Mouse (Mus musculus) brain, adult 2 months (tissue): Measurements from ENCODE around the gene Iqgap1.

ENCODE experiments used
- DNase-seq: peaks from one replicate; pipeline ENCODE4 v3.0.0; 2011; ENCODE audit warnings: low read depth, low spot score

Iqgap1 gene

DNA sequence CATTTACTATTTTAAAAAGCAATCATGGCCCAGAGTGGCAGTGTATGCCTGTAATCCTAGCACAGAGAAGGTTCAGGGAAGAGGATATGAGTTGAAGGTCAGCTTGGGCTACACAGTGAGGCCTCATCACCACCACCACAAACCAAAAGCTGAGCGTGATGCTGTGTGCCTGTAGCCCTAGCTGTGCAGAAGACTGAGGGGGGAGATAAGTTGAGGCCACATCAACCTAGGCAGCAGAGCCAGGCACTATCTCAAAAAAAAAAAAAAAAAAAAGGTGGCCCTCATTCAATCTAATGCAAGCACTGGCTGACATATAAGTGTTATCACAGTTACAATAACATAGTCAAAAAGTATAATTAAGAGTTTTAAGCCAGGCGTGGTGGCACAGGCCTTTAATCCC lies 106.7 kb downstream of the Iqgap1 start:
- no peak for DNase-seq

DNA sequence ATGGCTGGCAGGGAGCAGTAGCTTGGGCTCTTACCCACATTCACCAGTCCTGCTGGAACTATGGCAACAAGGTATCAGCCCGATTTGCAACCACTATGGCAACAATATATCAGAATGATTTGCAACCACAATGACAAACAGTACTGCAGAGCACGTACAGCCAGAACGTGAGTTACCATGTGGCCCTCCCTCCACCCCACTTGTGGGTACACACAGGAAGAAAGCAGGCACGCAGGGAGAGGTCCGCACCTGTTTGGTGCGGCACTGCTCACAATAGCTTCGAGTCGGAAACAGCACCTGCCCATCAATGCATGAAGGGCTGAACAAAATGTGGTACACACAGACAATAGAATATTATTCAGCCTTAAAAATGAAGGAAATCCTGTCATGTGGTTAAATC lies 107.3 kb downstream of the Iqgap1 start:
- DNase-seq, result no peak

- no peak for DNase-seq
Measured at GRCm38 (mm10) chr7:80716758-80717157, 109.0 kb downstream of the Iqgap1 start.

DNA sequence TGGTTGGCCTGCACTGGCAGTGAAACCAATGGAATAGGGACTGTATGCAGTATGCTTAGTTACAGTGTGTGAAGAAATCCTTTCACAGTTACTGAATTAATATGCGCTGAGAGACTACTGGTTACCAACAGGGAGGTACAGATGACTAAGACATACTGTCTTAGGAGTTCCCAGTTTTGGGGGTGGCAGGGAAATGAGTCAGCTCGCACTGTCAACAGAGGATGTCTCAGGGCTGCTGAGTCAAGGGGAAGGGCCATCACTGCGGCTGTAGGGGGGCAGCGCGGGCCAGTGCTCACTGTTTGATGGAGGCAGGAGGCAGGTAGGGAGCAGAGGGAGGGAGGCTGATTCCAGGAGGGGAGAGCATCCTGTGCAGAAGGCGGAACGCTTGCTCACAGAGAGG lies 110.5 kb downstream of the Iqgap1 start:
- peak; percentile 89 for DNase-seq

DNA sequence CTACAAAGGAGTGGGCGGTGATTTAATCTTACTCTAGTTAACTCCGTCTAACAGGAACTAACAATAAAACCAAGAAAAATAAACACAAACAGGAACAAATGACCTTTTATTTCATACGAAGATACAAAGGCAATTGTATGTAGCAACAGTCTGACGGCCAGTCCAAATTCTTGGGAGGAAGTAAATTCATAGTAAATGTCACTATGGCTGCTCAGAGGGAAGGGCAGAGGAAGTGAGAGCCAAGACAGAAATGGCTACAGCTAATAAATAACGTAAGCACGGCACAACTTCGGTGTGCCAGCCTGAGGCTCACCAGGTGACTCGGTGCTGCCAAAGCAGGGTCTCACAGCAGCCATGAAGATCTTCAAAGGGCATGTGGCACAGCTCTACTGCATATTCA lies 114.3 kb downstream of the Iqgap1 start:
- DNase-seq, result no peak

GRCm38 (mm10) chr7:80710333-80710732 lies 115.4 kb downstream of the Iqgap1 start:
- no peak for DNase-seq

DNA sequence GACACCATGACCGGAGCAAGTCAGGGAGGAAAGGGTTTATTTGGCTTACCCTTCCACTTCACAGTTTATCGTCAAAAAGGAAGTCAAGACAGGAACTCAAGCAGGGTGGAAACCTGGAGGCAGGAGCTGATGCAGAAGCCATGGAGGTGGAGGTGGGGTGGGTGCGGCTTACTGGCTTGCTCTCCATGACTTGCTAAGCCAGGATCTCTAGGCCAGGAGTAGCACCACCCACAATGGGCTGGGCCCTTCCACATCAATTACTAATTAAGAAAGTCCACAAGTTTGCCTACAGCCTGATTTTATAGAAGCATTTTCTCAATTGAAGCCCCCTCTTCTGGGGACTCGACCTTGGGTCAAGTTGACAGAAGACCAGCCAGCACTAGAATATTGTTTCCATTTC lies 121.7 kb downstream of the Iqgap1 start:
- DNase-seq, result no peak

GRCm38 (mm10) chr7:80702510-80702909 lies 123.3 kb downstream of the Iqgap1 start:
- DNase-seq, result no peak

GRCm38 (mm10) chr7:80699709-80700108 lies 126.1 kb downstream of the Iqgap1 start:
- DNase-seq, result no peak

GRCm38 (mm10) chr7:80698940-80699339 lies 126.8 kb downstream of the Iqgap1 start:
- no peak for DNase-seq

GRCm38 (mm10) chr7:80697859-80698258 lies 127.9 kb downstream of the Iqgap1 start:
- DNase-seq, result no peak

DNA sequence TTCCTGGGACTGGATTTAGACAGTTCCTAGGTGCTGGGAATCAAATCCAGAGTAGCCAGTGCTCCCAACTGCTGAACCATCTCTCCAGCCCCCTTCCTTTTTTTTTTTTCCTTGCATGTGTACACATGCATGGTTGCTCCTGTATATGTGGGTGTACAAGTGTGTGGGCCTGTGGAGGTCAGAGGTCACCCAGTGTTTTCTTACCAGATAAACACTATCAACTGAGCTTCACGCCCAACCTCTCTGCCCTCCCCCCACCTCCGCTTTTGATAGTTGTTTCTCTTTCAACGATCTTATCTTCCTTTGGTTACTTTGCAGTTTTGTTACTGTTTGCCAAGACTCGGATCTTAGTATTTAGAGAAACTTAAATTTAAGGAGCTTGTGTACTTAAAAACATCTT lies 128.9 kb downstream of the Iqgap1 start:
- no peak for DNase-seq

DNA sequence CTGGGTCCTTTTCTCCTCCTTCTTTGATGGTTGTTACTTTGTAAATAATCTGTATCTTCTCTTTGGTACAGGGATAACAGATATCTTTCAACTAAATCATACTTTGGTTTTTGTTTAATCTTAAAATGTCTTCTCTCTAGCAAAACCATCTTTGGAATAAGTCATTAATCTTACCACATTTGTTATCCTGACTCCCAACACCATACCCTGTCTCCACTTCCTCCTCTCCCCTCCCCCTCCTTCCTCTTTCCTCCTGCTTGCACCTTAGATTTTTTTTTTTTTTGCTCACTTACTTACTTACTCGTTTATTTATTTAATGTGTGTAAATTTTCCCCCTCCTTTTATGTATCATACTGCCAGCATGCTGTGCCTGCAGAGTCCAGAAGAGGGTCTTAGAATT lies 129.4 kb downstream of the Iqgap1 start:
- DNase-seq, result no peak

DNA sequence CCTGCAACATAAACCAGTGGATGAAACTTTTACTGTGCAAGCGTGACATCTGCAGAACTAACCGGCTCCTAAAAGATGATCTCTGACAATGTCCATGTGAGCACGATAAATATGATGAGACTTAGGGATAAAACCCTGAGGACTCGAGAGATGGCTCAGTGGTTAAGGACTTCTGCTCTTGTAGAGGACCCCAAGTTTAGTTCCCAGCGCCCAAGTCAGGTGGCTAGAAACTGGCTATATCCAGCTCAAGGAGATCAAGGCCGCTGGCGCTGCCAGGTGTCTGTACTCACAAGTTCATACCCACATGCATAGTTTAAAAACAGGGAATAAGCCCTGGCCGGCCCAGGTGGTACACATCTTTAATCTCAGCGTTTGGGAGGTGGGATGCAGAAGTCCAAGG lies 133.3 kb downstream of the Iqgap1 start:
- DNase-seq, result no peak

GRCm38 (mm10) chr7:80691131-80691530 lies 134.6 kb downstream of the Iqgap1 start:
- peak; percentile 90 for DNase-seq

DNA sequence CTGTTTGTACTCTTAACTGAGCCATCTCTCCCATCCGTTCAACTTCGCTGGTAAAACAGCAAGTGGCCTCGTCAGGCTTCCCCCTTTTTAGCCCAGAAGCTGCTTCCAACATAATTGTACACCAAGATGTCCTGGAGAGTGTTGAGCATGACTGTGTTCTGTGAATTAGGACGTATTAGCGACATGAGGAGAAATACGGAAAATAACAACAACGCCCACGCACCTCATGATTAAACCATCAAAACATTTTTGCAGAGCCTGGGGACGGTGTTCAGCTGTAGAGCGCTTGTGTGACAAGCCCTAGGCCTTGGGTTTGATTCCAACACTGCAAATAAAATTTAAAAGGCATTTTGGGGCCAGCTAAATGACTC lies 136.6 kb downstream of the Iqgap1 start:
- DNase-seq, result peak; percentile 67

- DNase-seq, result peak; percentile 77
Measured at GRCm38 (mm10) chr7:80688556-80689220, 137.1 kb downstream of the Iqgap1 start, which contains the start of gene Crtc3. Gene Crtc3 (minus strand): TSS chr7:80688877.

DNA sequence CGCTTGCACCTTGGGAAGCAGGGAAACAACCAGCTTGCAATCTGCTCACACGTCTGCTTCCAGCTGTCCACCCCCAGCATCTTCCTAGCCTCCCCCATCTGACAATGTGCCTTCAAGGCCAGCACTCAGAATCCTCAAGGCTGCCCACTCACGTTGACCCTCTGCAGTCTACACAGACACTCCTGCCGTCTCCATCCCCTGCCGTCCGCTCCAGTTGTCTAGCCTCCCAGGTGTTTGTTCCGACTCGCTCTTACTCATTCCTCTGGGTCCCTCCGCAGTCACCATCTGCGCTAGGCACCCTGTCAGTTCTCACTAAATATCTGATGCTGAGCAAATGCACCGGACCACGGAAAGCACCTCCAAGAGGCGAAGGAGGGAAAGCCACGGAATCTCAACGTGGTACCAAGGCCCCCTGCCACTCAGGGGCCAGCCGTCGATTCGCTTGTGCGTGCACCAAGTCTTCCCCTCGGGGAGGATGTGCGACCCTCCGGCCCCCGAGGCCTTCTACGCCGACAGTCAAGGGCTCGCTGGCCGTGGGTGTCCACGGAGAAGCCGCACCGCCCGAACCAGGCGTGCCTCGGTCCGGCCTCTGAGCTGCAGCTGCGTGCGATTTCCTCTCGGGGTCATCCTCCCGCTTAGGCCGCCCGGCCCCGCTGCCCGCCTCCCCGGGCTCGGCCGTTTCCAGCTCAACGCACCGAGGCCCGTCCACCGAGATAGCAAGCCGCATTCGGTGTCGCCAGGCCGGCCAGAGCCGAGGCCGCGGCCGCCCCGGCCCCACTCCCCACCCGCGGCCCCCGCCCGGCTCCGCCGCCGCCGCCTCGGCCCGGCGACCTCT lies 137.8 kb downstream of the Iqgap1 start:
- peak; percentile 89 for DNase-seq

- no peak for DNase-seq
Measured at GRCm38 (mm10) chr7:80685639-80686038, 140.1 kb downstream of the Iqgap1 start.

DNA sequence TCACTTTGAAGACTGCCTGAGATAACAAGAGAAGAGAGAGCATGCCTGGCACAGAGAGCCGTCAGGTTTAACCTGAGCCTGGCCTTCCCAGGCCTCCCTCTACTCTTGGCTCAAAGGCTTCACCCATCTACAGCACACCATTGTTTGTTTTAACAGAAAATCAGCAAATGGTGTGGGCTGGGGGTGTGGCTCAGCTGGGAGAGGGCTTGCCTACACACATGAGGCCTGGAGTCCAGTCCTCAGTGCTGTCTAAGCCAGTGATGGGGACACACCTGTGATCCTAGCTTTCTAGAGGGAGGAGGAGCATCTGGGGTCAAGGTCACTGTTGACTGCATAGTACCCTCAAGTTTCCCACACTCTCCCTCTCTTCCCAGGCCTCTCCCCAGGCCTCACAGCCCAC lies 143.1 kb downstream of the Iqgap1 start:
- no peak for DNase-seq

DNA sequence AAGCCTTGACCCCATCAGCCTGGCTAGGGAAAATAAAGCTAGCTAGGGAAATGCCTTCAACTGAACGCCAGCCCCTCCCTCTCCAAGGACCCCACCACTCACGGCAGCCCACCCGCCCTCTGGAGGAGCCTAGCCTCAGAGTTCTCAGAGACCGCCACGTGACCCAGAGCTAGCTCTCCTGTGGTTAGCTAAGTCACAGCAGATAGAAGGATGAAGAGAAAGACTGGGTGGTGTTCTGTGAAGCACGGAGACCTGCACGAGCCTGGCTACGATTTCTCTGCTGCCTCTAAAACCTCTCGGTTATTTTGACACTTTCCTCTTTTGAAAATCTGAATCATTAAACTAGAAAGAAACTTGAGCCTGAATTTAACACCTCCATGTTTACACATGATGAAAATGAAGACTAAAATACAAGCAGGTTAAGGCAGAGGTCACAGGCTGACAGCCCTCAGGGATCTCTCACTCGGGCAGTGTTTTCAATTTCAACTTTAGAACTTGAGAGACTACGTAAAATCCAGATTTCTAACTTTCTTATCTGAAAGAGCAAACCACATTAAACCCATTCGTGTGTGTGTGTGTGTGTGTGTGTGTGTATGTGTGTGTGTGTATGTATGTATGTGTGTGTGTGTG lies 145.4 kb downstream of the Iqgap1 start:
- DNase-seq, result no peak

DNA sequence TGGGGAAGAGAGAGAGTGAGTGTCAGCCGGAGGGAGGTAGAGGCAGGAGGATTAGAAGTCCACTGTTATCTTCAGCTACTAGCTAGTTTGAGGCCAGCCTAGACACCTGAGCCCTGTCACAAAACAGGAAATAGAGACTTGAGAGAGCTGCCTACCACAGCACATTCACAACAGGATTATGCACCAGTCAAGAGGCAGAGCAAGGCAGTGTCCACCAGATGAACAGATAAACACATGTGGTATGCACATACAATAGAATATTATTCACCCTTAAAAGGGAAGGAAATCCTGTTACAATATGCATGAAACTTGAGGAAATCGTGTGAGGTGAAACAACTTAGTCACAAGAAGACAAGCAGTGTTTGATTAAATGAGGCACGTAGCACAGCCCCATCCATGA lies 153.5 kb downstream of the Iqgap1 start:
- DNase-seq, result no peak

DNA sequence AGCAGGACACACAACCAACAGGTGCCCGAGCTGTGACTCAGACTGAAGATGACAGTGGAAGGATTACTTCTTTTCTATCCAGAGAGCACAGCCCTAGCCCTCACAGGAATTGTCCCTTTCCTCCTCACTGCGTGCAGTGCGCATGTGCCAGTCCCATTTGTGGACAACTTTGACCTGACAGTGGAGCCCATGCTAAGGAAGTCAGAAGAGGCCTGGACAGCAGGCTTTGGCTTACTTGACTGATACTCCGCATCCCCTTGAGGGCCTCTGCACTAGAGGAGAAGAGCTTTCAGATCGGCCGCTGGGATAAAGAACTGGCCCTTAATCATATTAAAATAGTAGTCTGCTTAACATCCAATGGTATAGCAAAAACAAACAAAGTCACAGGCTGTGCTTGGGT lies 154.9 kb downstream of the Iqgap1 start:
- DNase-seq, result no peak
